Comparison of ENCODE assay signal across 12 mouse cellular contexts in the genomic region with DNA sequence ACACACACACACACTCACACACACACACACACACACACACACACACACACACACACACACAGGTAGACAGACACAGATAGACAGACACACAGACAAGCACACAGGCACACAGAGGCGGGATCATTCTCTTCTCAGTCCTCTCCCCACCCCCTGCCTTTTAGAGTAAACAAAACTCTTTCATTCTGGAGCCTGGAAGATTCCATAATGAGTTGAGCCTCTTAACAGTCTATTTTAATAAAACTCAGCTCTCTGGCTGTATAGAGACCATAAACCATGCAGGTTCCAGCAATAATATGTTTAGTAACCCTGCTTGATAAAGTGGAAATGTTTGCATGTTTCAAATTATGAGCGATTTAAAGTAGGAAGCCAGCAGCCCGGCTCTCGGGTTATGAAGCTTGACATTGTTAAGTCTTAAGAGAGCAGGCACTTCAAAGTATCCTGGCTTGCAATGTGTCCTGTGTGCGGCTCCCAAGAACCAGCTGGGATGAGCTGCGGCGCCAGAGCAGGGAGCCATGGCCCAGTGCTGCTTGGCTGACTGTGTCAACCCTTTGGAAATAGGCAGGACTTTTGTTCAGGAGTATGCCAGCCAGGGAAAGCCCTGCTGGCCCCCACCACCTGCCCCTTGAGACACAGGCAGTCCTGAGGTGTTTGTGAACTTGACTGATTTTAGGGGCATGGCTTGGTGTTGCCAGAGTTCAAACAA.
DNase-seq lines count a peak whose midpoint lies in the region; ATAC-seq and TF ChIP-seq lines count a peak whose summit lies in the region.
"Had no signal": no experiment of that assay in that cellular context is flagged by ENCODE, and none has a peak within 500 bp of the region (broad histone marks: within the 10 kb centered on the region; RNA-seq: fewer than 3 reads in every experiment).

No protein-coding gene starts in this region.

- H3K4me2 ChIP-seq in forebrain, embryonic 15.5 days (replicated peaks) = no peak overlapping the region
- no peak overlapping the region for H3K4me2 ChIP-seq in forebrain, embryonic 13.5 days
- no peak overlapping the region for H3K4me2 ChIP-seq in lung, embryonic 14.5 days
- no peak overlapping the region for H3K4me2 ChIP-seq in forebrain, postnatal 0 days (ENCODE audit: low read depth)
- H3K4me2 ChIP-seq: heart, embryonic 11.5 days had no signal

- peak; percentile 58 for DNase-seq in lung, embryonic 14.5 days
- DNase-seq in lung, postnatal 14 days = no peak
- peak; percentile 30 for DNase-seq in forebrain, postnatal 0 days
- DNase-seq in lung, postnatal 10 days = peak; percentile 12
- no peak for DNase-seq in thymus, postnatal 14 days
- no peak for DNase-seq in c-Kit-positive CD71-positive TER-119-positive erythroid progenitor cells, embryonic 14.5 days (ENCODE audit: low spot score)
- DNase-seq: adrenal gland, postnatal 36 days; B cell, adult 2 months; cerebellum, adult 9-11 months had no signal

- no peak overlapping the region for H3K9ac ChIP-seq in forebrain, embryonic 15.5 days (replicated peaks)
- no peak overlapping the region for H3K9ac ChIP-seq in forebrain, embryonic 13.5 days
- H3K9ac ChIP-seq in lung, embryonic 14.5 days = no peak overlapping the region
- no peak overlapping the region for H3K9ac ChIP-seq in forebrain, postnatal 0 days

- 31% methylated on average over 7 of the region's 7 CpGs for WGBS in forebrain, embryonic 15.5 days
- 37% methylated on average over 7 of the region's 7 CpGs for WGBS in forebrain, embryonic 13.5 days
- 15% methylated on average over 7 of the region's 7 CpGs for WGBS in lung, embryonic 14.5 days
- 27% methylated on average over 7 of the region's 7 CpGs for WGBS in forebrain, postnatal 0 days

- H3K9me3 ChIP-seq in forebrain, embryonic 15.5 days = no peaks in the 10 kb centered on the region
- H3K9me3 ChIP-seq in forebrain, embryonic 13.5 days (replicated peaks) = no peaks in the 10 kb centered on the region
- H3K9me3 ChIP-seq in lung, embryonic 14.5 days (ENCODE audit: low read depth, low read length) = no peaks in the 10 kb centered on the region
- H3K9me3 ChIP-seq in forebrain, postnatal 0 days (ENCODE audit: low read length) = no peaks in the 10 kb centered on the region

- no peak for ATAC-seq in forebrain, embryonic 15.5 days (replicated peaks)
- no peak for ATAC-seq in forebrain, embryonic 13.5 days
- peak; percentile 67; the same call in 1 of the 2 replicates for ATAC-seq in lung, embryonic 14.5 days (ENCODE audit: insufficient read depth)
- peak; percentile 69 for ATAC-seq in forebrain, postnatal 0 days

- no peaks in the 10 kb centered on the region for H3K27me3 ChIP-seq in forebrain, embryonic 15.5 days
- H3K27me3 ChIP-seq in forebrain, embryonic 13.5 days = no peaks in the 10 kb centered on the region
- no peaks in the 10 kb centered on the region for H3K27me3 ChIP-seq in lung, embryonic 14.5 days (ENCODE audit: insufficient read depth, low read length)
- no peaks in the 10 kb centered on the region for H3K27me3 ChIP-seq in forebrain, postnatal 0 days (ENCODE audit: insufficient read depth, low read length)

- peaks cover 6% of the 10 kb centered on the region; the same call in 1 of the 2 replicates for H3K4me1 ChIP-seq in forebrain, embryonic 15.5 days
- peaks cover 15% of the 10 kb centered on the region for H3K4me1 ChIP-seq in forebrain, embryonic 13.5 days
- H3K4me1 ChIP-seq in lung, embryonic 14.5 days (ENCODE audit: insufficient read depth) = 0 out of 2 replicates have a peak, but pooled peaks cover 3% of the 10 kb centered on the region
- no peaks in the 10 kb centered on the region for H3K4me1 ChIP-seq in forebrain, postnatal 0 days (ENCODE audit: insufficient read depth)

- 0 out of 2 replicates have a peak overlapping the region, but pooled peaks have one; percentile 5 for H3K27ac ChIP-seq in forebrain, embryonic 15.5 days (replicated peaks)
- no peak overlapping the region; the same call in 1 of the 2 replicates for H3K27ac ChIP-seq in forebrain, embryonic 13.5 days
- H3K27ac ChIP-seq in lung, embryonic 14.5 days (ENCODE audit: low read depth) = peak overlapping the region; percentile 55
- H3K27ac ChIP-seq in forebrain, postnatal 0 days (ENCODE audit: low read depth, low read length) = no peak overlapping the region

- no peak for TF ChIP-seq CTCF in lung, embryonic 14.5 days (IDR thresholded peaks at IDR 0.05; ENCODE audit: low read depth)
- no peak for TF ChIP-seq CTCF in forebrain, postnatal 0 days (IDR thresholded peaks at IDR 0.05; ENCODE audit: low read depth)

- H3K36me3 ChIP-seq in forebrain, embryonic 15.5 days = no peaks in the 10 kb centered on the region
- no peaks in the 10 kb centered on the region for H3K36me3 ChIP-seq in forebrain, embryonic 13.5 days (ENCODE audit: poor library complexity, severe bottlenecking)
- no peaks in the 10 kb centered on the region for H3K36me3 ChIP-seq in lung, embryonic 14.5 days (ENCODE audit: insufficient read depth)
- no peaks in the 10 kb centered on the region for H3K36me3 ChIP-seq in forebrain, postnatal 0 days (ENCODE audit: insufficient read depth)

- no peak overlapping the region for H3K4me3 ChIP-seq in forebrain, embryonic 15.5 days
- no peak overlapping the region for H3K4me3 ChIP-seq in forebrain, embryonic 13.5 days
- H3K4me3 ChIP-seq in lung, embryonic 14.5 days (ENCODE audit: low read depth, low read length) = no peak overlapping the region
- no peak overlapping the region for H3K4me3 ChIP-seq in forebrain, postnatal 0 days (ENCODE audit: low read depth, low read length)

Comparison
In these comparisons a context has a peak if more than half of its experiments do, and no peak if none do; other contexts are left out.
1. ATAC-seq: peak in lung, embryonic 14.5 days (single experiment) and forebrain, postnatal 0 days (single experiment); none in forebrain, embryonic 15.5 days (single experiment) and forebrain, embryonic 13.5 days (single experiment).
2. H3K27ac ChIP-seq: peak in forebrain, embryonic 15.5 days (single experiment) and lung, embryonic 14.5 days (single experiment); none in forebrain, embryonic 13.5 days (single experiment) and forebrain, postnatal 0 days (single experiment).
3. DNase-seq: peak in lung, embryonic 14.5 days (single experiment), forebrain, postnatal 0 days (single experiment) and lung, postnatal 10 days (single experiment); none in lung, postnatal 14 days (single experiment), thymus, postnatal 14 days (single experiment) and c-Kit-positive CD71-positive TER-119-positive erythroid progenitor cells, embryonic 14.5 days (single experiment).